Mouse (Mus musculus) heart, embryonic 16.5 days (tissue): ENCODE measurements at regions not wholly inside any gene's neighbourhood (a gene's known extent, or its start where the extent isn't known, plus 50 kb on each side); places are given as distances from the start of the nearest gene placed in this dataset.

Source experiments
- ATAC-seq: fragments of 200-750 bp; cut with Nextera tagmentation; replicated peaks from 2 replicates; pipeline ENCODE4 v1.8.0; 2017; ENCODE audit warnings: moderate number of reproducible peaks; ENCODE audit not compliant: insufficient read depth, low FRiP score; ENCODE audit errors: extremely low read depth
- H3K27ac ChIP-seq: fragments of 300-500 bp; sonication (generic); 2 replicates; pipeline ENCODE4 v1.5.1; 2014; ENCODE audit warnings: mild to moderate bottlenecking, low read length, control low read depth, moderate library complexity
- H3K27me3 ChIP-seq: fragments of 300-500 bp; sonication (generic); 2 replicates; pipeline ENCODE4 v1.6.1; 2014; ENCODE audit warnings: low read length, mixed read lengths; ENCODE audit not compliant: control insufficient read depth, insufficient read depth
- H3K36me3 ChIP-seq: fragments of 300-500 bp; sonication (generic); 2 replicates; pipeline ENCODE4 v1.6.1; 2014; ENCODE audit not compliant: control insufficient read depth, insufficient read depth
- H3K4me1 ChIP-seq: fragments of 300-500 bp; sonication (generic); 2 replicates; pipeline ENCODE4 v1.6.1; 2014; ENCODE audit warnings: low read length, mixed read lengths; ENCODE audit not compliant: control insufficient read depth, insufficient read depth
- H3K4me2 ChIP-seq: fragments of 300-500 bp; sonication (generic); 2 replicates; pipeline ENCODE4 v1.6.1; 2014; ENCODE audit warnings: low read depth, mild to moderate bottlenecking, control low read depth, low read length
- H3K4me3 ChIP-seq: fragments of 300-500 bp; sonication (generic); 2 replicates; pipeline ENCODE4 v1.5.1; 2014; ENCODE audit warnings: mild to moderate bottlenecking, control low read depth, low read length
- H3K9ac ChIP-seq: fragments of 300-500 bp; sonication (generic); 2 replicates; pipeline ENCODE4 v1.6.1; 2014; ENCODE audit warnings: low read length, control low read depth
- H3K9me3 ChIP-seq: fragments of 300-500 bp; sonication (generic); replicated peaks from 2 replicates; pipeline ENCODE4 v1.6.1; 2016; ENCODE audit warnings: low read length; ENCODE audit not compliant: control insufficient read depth
- WGBS: fragments of 180-500 bp; shearing (Covaris S2); extraction: QIAGEN DNeasy Blood & Tissue Kit; methylation state at CpG from one replicate; pipeline ENCODE4 v1.1.7; 2014; 5-methylcytosine and 5-hydroxymethylcytosine counted together

DNA sequence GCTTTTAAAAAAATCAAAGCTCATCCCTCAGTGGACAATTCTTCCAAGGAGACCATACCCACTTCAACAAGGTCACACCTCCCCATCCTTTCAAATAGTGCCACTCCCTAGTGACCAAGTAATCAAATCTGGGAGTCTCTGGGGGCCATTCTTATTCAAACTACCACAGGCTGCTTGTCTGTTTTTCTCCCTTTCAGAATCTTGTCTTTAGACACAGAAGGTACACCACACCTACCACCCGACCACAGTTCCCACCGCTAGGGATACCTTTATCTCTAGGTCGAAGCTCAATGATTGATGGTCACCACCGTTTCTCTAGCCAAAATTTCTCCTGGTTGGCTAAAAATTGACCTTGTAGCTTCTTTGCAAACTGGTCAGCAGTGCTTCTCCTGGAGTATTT, 328.6 kb upstream of the Smim15 start:
- Histone ChIP-seq H3K4me1 (no peaks in the 10 kb centered on the region), H3K27me3 (no peaks in the 10 kb centered on the region), H3K9ac (no peak overlapping the region), H3K36me3 (no peaks in the 10 kb centered on the region), H3K27ac (no peak overlapping the region), H3K4me2 (no peak overlapping the region), H3K4me3 (no peak overlapping the region), H3K9me3 (0 out of 2 replicates have a peak, but pooled peaks cover 2% of the 10 kb centered on the region)
- no peak for ATAC-seq
- 74% methylated on average over 4 of the region's 4 CpGs for WGBS

DNA sequence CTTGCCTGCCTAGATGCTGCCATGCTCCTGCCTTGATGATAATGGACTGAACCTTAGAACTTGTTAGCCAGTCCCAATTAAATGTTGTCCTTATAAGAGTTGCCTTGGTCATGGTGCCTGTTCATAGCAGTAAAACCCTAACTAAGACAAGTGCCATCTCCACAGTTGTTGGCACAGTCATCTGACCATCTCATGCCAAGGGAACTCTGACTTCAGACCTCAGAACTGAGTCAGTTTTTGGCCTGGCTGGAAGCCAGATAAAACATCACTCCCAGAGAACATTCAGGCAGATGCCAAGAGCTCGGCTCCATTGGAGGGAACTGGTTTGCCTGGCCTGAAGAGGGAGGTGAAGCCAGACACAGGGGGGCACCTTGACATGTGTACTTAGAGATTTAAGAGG, 330.2 kb upstream of the Smim15 start:
- Histone ChIP-seq H3K36me3 (no peaks in the 10 kb centered on the region), H3K27ac (no peak overlapping the region), H3K4me2 (no peak overlapping the region), H3K4me1 (no peaks in the 10 kb centered on the region), H3K27me3 (no peaks in the 10 kb centered on the region), H3K9ac (no peak overlapping the region), H3K4me3 (no peak overlapping the region), H3K9me3 (0 out of 2 replicates have a peak, but pooled peaks cover 2% of the 10 kb centered on the region)
- 36% methylated on average over 1 of the region's 1 CpGs for WGBS
- no peak for ATAC-seq

DNA sequence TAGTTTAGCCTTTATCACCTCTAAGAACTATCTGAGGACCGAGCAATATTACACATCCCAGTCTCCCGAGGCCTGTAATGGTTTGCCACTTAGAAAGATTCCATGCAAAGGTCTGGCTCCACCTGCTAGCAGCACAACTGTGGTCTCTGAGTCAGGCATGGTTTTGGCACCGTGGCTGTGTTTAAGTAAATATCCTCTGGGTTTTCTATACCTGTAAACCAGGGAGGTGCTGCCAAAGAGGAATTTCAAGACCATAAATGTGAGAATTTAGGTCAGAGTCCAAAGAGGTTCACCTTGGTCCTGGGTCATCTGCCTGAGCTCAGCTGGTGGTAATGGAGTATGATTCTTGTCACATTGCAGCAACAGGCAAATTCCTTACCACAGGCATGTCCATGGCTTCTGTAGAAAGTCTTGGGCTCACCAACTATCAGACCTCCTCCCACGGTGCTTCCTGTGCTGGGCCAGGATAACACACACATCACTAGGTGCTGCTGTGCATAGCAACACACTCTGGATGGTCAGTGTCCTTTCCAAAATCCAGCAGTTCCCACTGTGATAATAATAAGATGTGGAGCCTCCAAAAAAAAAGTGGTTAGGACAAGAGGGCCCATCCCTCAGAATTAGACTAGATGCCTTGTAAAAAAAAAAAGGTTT, 332.8 kb upstream of the Smim15 start:
- 70% methylated on average over 4 of the region's 4 CpGs for WGBS
- H3K4me3 ChIP-seq: no peak overlapping the region
- no peak overlapping the region for H3K27ac ChIP-seq
- 0 out of 2 replicates have a peak, but pooled peaks cover 2% of the 10 kb centered on the region for H3K9me3 ChIP-seq
- no peak overlapping the region for H3K9ac ChIP-seq
- H3K4me2 ChIP-seq: no peak overlapping the region
- H3K27me3 ChIP-seq: no peaks in the 10 kb centered on the region
- H3K36me3 ChIP-seq: no peaks in the 10 kb centered on the region
- no peaks in the 10 kb centered on the region for H3K4me1 ChIP-seq
- no peak for ATAC-seq

DNA sequence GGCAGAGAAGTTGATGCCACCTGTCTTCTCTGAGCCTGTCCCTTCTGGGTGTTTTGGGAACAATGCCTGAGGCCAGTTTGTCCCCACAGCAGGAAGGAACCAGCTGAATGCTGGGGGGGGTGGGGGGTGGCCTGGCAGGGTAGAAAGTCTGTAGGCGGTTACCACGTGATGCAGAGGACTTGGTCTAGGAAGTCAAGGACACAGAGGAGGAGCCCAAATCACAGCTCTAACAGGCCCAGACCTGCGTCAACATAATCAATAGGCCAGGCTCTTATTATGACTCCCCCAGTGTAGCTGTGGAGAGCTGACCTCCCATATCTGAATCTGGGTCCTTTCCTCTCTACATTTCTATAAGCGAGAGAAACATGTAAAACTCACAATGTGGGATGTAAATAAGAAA, 333.9 kb upstream of the Smim15 start:
- no peak for ATAC-seq
- H3K4me2 ChIP-seq: no peak overlapping the region
- no peak overlapping the region for H3K9ac ChIP-seq
- H3K27me3 ChIP-seq: no peaks in the 10 kb centered on the region
- WGBS: 77% methylated on average over 4 of the region's 4 CpGs
- H3K4me1 ChIP-seq: no peaks in the 10 kb centered on the region
- no peak overlapping the region for H3K4me3 ChIP-seq
- 0 out of 2 replicates have a peak, but pooled peaks cover 2% of the 10 kb centered on the region for H3K9me3 ChIP-seq
- no peak overlapping the region for H3K27ac ChIP-seq
- H3K36me3 ChIP-seq: no peaks in the 10 kb centered on the region

DNA sequence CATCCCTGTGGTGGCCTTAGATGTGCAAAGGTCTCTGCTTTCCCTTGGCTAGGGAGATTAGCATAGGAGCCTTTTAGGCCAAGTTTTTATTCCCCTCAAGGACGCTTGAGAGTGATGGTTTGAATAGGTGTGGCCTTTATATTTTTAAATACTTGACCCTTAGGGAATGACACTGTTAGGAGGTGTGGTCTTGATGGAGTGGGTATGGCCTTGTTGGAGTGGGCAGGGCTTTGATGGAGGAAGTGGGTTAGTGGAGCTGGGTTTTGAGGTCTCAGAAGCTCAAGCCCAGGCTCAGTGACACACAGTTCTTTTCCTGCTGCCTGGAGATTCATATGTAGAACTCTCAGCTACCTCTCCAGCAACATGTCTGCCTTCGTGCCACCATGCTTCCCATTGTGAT, 334.4 kb upstream of the Smim15 start:
- no peak overlapping the region for H3K9ac ChIP-seq
- no peak overlapping the region for H3K4me2 ChIP-seq
- H3K4me1 ChIP-seq: no peaks in the 10 kb centered on the region
- 0 out of 2 replicates have a peak, but pooled peaks cover 2% of the 10 kb centered on the region for H3K9me3 ChIP-seq
- 59% methylated on average over 2 of the region's 2 CpGs for WGBS
- H3K27me3 ChIP-seq: no peaks in the 10 kb centered on the region
- ATAC-seq: no peak
- no peak overlapping the region for H3K4me3 ChIP-seq
- H3K36me3 ChIP-seq: no peaks in the 10 kb centered on the region
- H3K27ac ChIP-seq: no peak overlapping the region

DNA sequence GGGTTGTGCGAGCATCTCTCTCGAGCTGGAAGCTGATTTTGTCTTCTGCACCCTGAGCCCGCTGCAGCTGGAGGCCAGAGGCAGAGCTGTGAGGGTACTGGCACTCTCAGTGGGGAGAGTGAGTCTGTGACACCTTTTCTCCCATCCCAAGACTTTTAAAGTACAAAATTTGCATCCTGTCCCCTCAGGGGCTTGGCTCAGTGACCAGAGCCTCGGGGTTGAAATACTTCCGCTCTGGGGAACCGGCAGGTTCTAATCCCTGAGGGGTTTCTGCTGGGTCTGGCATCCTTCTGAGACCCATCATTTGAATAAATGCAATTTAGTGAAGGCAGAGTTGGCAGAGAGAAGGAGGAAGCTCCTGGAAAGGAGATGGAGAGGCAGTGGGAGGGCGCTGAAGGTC, 340.5 kb upstream of the Smim15 start:
- H3K27me3 ChIP-seq: no peaks in the 10 kb centered on the region
- H3K36me3 ChIP-seq: no peaks in the 10 kb centered on the region
- no peak overlapping the region for H3K27ac ChIP-seq
- H3K4me1 ChIP-seq: no peaks in the 10 kb centered on the region
- ATAC-seq: no peak
- H3K9ac ChIP-seq: no peak overlapping the region
- WGBS: 46% methylated on average over 7 of the region's 7 CpGs
- no peak overlapping the region for H3K4me3 ChIP-seq
- no peak overlapping the region for H3K4me2 ChIP-seq
- no peaks in the 10 kb centered on the region for H3K9me3 ChIP-seq

DNA sequence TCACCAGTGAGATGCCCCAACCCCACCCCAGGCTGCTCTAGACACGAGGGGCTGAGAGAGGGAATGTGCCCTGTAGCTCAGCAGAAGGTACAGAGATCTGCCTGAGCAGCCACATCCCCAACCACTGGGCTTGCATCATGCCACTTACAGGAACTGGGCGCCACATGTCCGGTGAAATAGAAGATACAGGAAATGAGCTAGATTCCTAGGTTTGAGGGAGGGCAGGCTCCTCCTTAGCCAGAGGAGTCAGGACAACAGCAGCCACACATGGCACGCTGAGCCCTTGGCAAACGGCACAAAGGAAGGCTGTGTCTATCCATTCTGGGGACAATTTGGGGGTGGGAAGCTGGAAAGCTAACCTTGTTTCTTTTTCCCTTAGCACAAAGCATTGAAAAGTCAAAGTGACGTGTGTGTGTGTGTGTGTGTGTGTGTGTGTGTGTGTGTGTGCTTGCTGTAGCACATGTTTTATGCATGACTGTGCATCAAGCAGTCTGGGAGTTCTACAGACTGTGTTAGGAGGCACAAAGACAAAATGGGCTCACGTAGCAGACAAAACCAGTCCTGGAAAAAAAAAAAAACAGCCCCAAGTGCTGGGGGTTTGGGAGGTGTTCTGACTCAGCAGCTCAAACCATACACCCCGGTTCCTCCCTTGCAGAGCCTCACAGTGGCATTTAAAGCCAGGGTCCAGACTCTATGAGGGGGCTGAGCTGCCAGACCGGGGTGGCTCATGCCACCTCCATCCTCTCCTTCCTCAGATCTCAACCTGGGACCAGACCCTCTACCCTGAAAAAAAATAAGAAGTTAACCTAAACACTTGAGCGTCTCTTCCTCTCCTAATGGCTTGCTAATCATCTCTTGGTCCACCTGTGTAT, 343.7 kb upstream of the Smim15 start:
- 55% methylated on average over 10 of the region's 10 CpGs for WGBS

DNA sequence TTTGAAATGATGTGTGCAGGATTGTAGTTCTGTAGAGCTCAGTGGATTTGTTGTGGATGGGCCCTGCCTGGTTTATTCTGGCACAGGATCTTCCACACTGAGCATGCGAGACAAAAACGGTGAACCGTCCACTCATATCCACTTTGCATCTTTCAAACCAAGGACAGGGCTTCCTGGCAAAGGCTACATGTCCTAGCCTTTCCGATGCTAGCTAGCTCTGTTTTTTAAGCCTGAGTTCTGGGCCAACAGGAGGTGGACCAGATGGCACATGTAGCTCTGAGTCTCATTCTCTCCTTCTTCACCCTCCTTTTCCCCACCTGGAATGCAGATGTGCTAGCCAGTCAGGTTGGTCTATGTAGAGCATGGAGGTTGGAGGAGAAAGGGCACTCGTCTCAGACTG, 345.0 kb upstream of the Smim15 start:
- WGBS: 75% methylated on average over 5 of the region's 5 CpGs
- Histone ChIP-seq H3K4me2 (no peak overlapping the region), H3K27ac (no peak overlapping the region), H3K4me1 (no peaks in the 10 kb centered on the region), H3K9ac (no peak overlapping the region), H3K9me3 (no peaks in the 10 kb centered on the region), H3K27me3 (no peaks in the 10 kb centered on the region), H3K4me3 (no peak overlapping the region), H3K36me3 (no peaks in the 10 kb centered on the region)
- no peak for ATAC-seq

More for the DNA sequence above, 343.7 kb upstream of the Smim15 start:
- no peak overlapping the region for H3K4me2 ChIP-seq
- no peak overlapping the region for H3K27ac ChIP-seq
- no peaks in the 10 kb centered on the region for H3K4me1 ChIP-seq
- H3K36me3 ChIP-seq: no peaks in the 10 kb centered on the region
- no peaks in the 10 kb centered on the region for H3K27me3 ChIP-seq
- H3K9ac ChIP-seq: no peak overlapping the region
- no peaks in the 10 kb centered on the region for H3K9me3 ChIP-seq
- H3K4me3 ChIP-seq: no peak overlapping the region
- no peak; the same call in 1 of the 2 replicates for ATAC-seq

DNA sequence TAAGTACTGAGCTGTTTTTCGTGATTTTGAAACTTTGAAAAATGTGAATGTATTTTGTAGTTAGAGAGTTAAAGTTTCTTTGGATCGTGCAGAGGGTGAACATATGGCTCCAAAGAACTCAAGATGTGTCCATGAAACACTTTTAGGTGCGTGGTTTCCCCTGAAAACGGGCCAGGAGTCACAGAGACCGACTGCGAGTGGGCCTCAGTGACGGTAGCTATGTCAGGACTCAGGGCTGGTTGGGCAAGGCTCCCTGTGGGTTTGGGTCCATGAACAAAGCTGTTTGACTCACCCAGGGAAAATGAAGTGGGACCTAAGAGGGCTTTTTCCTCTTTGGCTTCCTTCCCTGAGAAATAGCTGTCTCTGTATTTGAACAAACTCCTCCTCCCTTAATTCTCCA, 345.9 kb upstream of the Smim15 start:
- H3K27me3 ChIP-seq: no peaks in the 10 kb centered on the region
- no peak overlapping the region for H3K4me2 ChIP-seq
- no peak overlapping the region for H3K4me3 ChIP-seq
- H3K9me3 ChIP-seq: no peaks in the 10 kb centered on the region
- no peak for ATAC-seq
- no peak overlapping the region for H3K27ac ChIP-seq
- H3K36me3 ChIP-seq: no peaks in the 10 kb centered on the region
- H3K4me1 ChIP-seq: no peaks in the 10 kb centered on the region
- WGBS: 88% methylated on average over 7 of the region's 7 CpGs
- H3K9ac ChIP-seq: no peak overlapping the region
